Mouse (Mus musculus): ENCODE measurements around the gene Plch2.

The Plch2 gene

DNA sequence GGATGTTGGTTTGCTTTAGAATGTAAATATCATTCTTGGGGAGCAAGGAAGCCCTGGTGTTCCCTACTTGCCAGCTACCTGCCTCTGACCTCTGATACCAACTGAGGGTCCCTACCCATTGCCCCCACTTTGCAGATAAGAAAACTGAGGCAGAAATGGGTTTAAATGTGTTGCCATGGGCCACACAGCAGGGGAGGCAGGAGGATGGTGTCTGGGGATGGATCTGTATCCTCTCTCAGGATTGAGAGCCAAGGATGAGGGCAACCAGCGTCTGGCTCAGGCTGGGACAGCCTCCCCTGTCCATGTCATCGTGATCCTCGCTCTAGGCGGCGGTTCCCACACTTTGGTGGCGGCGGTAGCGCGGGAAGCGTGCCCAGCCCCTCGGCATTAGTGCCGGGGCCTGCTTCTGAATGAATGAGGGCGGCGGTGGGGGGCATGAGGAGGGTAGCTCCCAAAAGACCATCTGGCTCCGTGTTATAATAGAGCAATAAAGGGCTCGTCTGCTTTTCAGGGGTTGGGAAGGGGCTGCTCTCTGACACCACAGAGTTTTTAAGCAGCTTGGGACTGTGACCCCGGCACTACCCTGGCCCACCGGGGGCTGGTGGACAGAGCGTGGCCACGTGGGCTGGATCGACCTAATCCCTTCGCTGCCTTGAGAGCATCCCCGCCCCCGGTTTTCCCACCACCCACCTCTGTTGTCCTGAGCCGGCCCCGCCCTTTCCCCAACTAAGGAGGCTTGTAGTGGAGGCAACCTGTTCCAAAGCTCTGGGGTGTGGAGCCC, 103.9 kb downstream of the Plch2 start:
- DNase-seq (ENCODE audit: low read depth, low spot score): no peak
- H3K36me3 ChIP-seq (ENCODE audit: control insufficient read depth, insufficient read depth, low read length, poor library complexity, severe bottlenecking): no peaks in the 10 kb centered on the region
- H3K27me3 ChIP-seq (ENCODE audit: control insufficient read depth, insufficient read depth, low read length, poor library complexity, severe bottlenecking): no peaks in the 10 kb centered on the region

DNA sequence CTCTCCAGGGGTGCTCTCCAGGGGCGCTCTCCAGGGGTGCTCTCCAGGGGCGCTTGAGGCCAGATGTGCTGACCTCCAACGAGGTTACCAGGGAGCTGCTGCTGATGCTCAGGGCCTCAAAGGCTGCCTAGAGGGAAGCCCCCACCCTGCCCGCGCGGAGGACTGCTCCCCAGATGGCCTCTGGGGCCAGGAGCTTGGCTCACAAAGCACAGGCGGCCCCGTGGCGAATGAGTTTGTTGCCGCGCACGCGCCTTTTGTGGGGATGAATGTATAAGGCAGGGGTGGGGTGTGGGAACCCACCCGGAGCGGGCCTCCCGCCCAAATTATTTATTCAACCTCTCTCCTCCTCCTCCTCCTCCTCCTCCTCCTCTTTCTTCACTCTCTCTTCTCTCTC, 107.0 kb downstream of the Plch2 start:
- no peaks in the 10 kb centered on the region for H3K36me3 ChIP-seq (ENCODE audit: control insufficient read depth, insufficient read depth, low read length, poor library complexity, severe bottlenecking)
- no peaks in the 10 kb centered on the region; the same call in 1 of the 2 replicates for H3K27me3 ChIP-seq (ENCODE audit: control insufficient read depth, insufficient read depth, low read length, poor library complexity, severe bottlenecking)
- DNase-seq (ENCODE audit: low read depth, low spot score): no peak

DNA sequence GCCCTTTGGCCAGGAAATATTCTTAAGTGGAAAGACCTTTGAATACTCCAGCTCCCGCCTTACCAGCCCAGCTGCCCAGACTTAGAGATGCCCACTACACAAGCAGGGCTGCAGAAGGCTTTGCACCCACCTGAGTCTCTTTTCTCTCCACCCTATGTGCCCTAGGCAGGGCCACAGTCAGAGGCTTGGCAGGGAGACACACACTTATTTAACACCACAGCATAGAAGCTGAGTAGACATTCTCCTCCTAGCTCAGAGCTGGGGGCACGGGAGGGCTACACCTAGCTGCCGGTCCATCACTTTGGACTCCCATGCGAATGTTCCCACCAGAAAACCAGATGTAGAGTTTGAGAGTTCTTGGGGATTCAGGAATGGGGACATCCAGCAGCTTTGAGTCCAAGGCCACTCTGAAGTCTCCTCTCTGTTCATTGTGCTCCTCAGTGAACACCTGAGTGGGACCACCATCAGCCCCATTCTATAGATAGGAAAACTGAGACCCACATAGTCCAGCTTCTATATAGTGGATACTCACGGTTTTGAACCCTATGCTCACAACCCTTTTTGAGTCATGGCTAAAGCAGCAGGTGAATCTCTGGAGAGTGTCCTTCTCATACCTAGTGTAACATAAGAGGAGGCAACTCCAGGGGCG, 107.5 kb downstream of the Plch2 start:
- H3K36me3 ChIP-seq (ENCODE audit: control insufficient read depth, insufficient read depth, low read length, poor library complexity, severe bottlenecking): no peaks in the 10 kb centered on the region
- H3K27me3 ChIP-seq (ENCODE audit: control insufficient read depth, insufficient read depth, low read length, poor library complexity, severe bottlenecking): no peaks in the 10 kb centered on the region; the same call in 1 of the 2 replicates
- DNase-seq (ENCODE audit: low read depth, low spot score): no peak

DNA sequence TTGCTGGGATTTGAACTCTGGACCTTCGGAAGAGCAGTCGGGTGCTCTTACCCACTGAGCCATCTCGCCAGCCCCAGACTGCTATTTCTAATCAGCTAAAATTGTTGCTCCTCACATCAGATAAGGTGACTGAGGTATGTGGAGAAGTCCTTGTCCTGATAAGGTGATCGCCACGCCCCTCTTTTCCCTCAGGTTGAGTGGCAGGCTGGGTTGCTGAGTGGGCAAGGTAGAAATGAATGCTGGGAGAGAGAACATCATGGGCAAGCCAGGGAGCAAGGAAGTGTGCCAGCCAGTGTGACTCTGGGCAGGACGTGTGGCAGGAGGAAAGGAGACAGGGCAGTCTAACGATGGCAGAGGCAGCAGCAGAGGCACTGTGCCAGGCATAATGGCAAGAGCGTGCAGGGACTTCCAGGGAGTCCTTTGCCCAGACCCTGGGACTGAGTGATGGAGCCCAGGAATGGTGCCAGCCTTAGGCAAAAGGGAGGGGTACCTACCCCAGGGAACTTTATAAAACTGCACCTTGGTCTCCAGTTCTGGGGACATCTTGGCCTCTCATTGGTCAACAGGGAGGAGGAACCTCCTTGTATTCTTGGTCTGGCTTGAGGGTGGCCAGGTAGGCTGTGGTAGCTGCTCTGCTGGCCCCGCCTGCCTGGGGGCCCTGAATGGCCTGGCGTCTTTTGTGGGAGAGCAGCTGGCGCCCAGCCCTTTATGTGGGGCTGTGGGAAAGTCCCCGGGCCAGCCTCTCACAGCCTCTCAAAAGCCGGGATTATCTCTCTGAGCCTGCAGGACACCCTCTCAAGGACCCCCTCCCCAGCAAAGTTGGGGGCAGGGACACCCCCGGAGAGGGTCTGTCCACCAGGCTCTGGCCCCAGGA, 108.3 kb downstream of the Plch2 start:
- Histone ChIP-seq H3K27me3 (ENCODE audit: control insufficient read depth, insufficient read depth, low read length, poor library complexity, severe bottlenecking) (no peaks in the 10 kb centered on the region; the same call in 1 of the 2 replicates), H3K36me3 (ENCODE audit: control insufficient read depth, insufficient read depth, low read length, poor library complexity, severe bottlenecking) (no peaks in the 10 kb centered on the region)
- DNase-seq (ENCODE audit: low read depth, low spot score): no peak

DNA sequence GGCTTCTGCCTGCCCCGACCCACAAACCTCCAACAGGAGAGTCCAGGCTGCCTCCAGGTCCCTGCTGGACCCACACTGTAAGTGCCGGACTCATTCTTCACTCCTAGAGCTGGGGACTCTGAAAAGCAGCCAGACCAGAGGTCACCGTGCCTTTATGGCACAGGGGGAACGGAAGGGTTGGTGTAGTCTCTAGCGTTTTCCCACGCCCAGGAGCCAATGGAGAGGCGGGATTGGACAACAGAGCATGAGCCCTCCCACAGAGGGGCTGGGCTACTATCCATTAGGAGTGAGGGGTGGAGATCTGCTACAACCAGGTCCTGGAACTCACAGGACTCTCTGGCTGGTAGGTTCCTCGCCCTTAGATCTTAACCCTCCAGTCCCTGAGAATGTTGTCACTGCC, 110.3 kb downstream of the Plch2 start:
- no peaks in the 10 kb centered on the region; the same call in 1 of the 2 replicates for H3K27me3 ChIP-seq (ENCODE audit: control insufficient read depth, insufficient read depth, low read length, poor library complexity, severe bottlenecking)
- H3K36me3 ChIP-seq (ENCODE audit: control insufficient read depth, insufficient read depth, low read length, poor library complexity, severe bottlenecking): no peaks in the 10 kb centered on the region
- no peak for DNase-seq (ENCODE audit: low read depth, low spot score)

DNA sequence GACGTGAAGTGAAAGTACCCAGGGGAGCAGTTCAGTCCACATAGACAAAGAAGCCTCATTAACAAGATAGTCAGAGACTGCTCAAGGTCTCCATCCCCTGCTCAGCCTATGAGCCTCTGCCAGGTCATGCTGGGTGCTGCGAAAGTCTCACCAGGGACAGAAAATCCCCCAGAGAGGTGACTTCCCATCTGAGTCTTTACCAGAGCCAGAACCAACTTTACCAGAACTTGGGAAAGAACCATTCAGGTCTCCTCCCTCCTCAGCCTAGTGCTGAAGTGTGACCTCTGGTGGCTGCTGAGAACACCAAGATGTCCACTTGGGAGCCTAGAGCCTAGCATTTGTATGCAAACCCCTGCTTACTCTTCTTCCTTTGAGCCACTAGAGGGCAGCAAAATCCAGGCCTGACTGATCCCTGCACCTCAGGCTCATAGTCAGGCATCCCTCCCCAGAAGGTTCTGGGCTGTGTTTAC, 112.4 kb downstream of the Plch2 start:
- H3K27me3 ChIP-seq (ENCODE audit: control insufficient read depth, insufficient read depth, low read length, poor library complexity, severe bottlenecking): no peaks in the 10 kb centered on the region; the same call in 1 of the 2 replicates
- no peaks in the 10 kb centered on the region for H3K36me3 ChIP-seq (ENCODE audit: control insufficient read depth, insufficient read depth, low read length, poor library complexity, severe bottlenecking)
- DNase-seq (ENCODE audit: low read depth, low spot score): peak; percentile 94

DNA sequence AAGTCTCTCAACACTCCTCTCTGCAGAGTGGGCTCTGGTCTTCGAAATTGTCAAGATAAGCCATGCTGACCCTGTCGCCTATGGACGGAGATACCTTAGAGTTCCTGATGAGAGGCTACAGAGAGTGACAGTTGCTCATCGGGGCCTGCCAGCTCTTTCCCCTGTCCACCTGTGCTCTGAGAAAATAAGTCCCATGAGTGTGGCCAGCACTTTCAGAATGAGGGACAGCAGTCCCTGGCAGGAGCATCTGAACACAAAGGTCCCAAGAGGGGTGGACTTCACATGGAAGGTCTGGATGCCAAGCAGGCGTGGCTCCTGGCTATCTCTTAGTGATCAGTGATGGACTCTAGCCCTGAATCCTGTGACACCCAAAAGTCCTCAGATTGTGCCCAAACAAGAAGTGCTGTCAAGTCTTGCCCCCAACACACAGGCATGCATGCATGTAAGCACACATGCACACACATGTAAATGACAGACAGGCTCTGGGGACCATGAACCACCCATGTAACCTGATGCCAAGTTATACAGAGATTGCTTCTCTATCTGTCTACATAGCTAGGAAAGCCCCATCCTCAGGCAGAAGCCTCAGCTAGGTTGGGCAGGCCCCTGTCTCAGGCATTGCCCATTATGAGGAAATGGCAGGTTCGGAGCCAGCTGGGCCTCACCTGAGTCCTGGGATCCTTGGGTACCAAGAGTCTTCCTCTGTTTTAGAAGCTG, 113.1 kb downstream of the Plch2 start:
- peak; percentile 53 for DNase-seq (ENCODE audit: low read depth, low spot score)
- Histone ChIP-seq H3K36me3 (ENCODE audit: control insufficient read depth, insufficient read depth, low read length, poor library complexity, severe bottlenecking) (no peaks in the 10 kb centered on the region), H3K27me3 (ENCODE audit: control insufficient read depth, insufficient read depth, low read length, poor library complexity, severe bottlenecking) (no peaks in the 10 kb centered on the region; the same call in 1 of the 2 replicates)

DNA sequence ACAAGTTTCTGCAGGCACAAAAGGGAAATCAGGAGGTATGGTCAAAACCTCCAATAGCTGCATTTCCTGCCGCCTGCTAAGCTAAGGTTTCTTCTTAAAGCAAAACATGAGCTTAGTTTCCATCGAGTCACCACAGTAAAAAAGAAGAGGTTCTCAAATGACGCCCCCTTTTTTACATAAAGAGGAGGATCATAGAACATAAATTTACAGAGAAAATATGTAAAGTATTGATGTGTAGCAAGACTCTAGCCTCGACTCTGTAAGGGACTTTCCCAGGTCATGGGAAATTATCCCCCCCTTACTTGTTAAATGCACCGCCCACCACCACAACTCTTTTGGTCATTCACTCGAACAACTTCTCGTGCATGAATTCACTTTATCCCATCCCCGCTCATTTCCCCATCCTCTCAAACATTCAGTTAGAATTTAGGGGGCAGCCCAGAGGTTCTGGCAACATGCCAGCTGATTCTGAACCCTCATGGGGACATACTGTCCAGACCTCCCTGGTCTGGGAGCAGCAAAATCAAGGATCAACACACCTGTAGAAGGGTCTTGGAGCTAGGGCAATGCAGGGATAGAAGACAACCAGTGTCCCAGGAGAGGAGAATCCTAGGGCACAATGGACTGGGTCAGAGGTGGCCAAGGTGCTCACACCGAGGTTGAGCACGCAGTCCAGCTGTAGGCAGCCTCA, 113.8 kb downstream of the Plch2 start:
- no peaks in the 10 kb centered on the region; the same call in 1 of the 2 replicates for H3K27me3 ChIP-seq (ENCODE audit: control insufficient read depth, insufficient read depth, low read length, poor library complexity, severe bottlenecking)
- peak; percentile 70 for DNase-seq (ENCODE audit: low read depth, low spot score)
- H3K36me3 ChIP-seq (ENCODE audit: control insufficient read depth, insufficient read depth, low read length, poor library complexity, severe bottlenecking): no peaks in the 10 kb centered on the region

DNA sequence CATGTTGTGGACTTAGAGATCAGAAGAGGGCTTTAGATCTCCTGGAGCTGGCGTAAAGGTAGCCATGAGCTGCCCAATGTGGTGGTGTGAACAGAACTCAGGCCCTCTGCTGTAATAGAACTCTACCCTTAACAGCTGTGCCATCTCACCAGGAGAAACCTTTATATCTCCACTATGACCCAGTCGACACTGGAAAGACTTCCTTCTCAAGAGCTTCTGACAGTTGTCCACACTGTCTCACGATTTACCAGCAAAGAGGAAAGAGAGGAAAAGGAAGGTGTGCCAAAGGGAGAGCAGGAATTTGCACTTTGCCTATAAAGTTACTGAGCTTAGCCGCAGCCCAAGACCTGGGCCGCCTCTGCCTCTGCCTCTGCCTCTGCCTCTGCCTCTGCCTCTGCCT, 114.8 kb downstream of the Plch2 start:
- Histone ChIP-seq H3K27me3 (ENCODE audit: control insufficient read depth, insufficient read depth, low read length, poor library complexity, severe bottlenecking) (no peaks in the 10 kb centered on the region), H3K36me3 (ENCODE audit: control insufficient read depth, insufficient read depth, low read length, poor library complexity, severe bottlenecking) (no peaks in the 10 kb centered on the region)
- DNase-seq (ENCODE audit: low read depth, low spot score): no peak

DNA sequence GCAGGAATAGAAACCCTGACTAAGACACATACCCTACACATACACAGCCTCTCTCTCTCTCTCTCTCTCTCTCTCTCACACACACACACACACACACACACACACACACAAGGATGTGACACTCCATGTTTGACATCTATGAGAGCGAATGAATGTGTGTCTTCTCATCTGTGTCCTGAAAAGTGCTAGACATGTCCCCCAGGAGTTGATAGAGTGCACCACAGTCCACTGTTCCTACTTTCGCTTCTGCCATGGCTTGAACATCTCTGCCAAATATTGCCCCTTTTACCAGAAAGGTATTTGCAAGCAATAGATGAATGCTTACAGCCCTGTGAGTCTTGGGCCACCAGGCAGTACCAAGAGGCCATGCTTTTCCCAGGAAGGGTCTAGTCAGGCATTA, 116.4 kb downstream of the Plch2 start:
- Histone ChIP-seq H3K27me3 (ENCODE audit: control insufficient read depth, insufficient read depth, low read length, poor library complexity, severe bottlenecking) (no peaks in the 10 kb centered on the region), H3K36me3 (ENCODE audit: control insufficient read depth, insufficient read depth, low read length, poor library complexity, severe bottlenecking) (no peaks in the 10 kb centered on the region)
- DNase-seq (ENCODE audit: low read depth, low spot score): peak; percentile 72

DNA sequence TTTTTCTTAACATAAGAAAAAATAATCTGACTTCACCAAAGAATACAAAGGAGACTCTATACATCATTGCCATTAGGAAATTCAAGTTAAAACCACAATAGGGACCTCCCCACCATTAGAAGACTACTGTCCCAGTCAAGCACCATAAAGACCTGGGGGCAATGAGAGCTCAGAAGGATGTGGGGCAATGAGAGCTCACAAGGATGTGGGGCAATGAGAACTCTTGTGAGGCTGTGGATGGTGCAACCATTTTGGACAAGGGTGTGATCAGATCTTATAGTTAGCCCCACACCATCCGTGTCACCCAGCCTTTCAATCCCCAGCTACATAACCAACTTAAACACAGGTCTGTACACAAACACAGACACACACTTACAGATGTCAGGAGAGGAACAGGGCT, 118.8 kb downstream of the Plch2 start:
- Histone ChIP-seq H3K36me3 (ENCODE audit: control insufficient read depth, insufficient read depth, low read length, poor library complexity, severe bottlenecking) (no peaks in the 10 kb centered on the region), H3K27me3 (ENCODE audit: control insufficient read depth, insufficient read depth, low read length, poor library complexity, severe bottlenecking) (no peaks in the 10 kb centered on the region)
- no peak for DNase-seq (ENCODE audit: low read depth, low spot score)

DNA sequence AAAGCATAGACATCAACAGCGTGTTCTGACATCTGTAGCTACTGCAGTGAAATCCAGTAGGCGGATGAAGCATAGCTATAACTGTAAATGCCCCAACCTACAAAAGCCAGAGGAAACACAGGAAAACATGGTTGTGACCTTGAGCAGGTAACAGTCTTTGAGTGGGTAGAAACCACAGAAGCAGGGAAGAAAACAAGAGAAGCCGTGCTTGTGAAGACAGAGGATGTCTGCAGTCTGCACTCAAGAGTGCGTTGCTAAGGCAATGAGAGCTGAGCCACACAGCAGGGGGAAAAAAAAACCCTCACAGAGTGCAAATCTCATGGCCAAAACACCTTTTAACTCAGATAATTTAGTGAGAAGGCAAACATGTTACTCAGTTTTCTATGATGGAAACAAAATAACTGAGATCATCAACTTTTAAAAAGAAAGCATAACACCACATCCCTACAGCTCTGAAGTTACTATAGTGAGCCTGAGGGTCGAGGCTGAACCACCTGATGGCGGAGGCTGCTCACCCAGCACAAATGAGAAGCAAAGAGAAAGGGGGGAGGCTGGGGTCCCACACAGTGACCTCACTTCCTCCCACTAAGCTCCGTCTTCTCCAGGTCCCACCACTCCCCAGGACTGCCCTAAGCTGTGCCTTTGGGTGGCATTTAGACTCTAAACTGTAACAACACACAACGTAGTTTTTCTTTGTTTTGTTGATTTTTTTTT, 119.9 kb downstream of the Plch2 start:
- Histone ChIP-seq H3K27me3 (ENCODE audit: control insufficient read depth, insufficient read depth, low read length, poor library complexity, severe bottlenecking) (no peaks in the 10 kb centered on the region), H3K36me3 (ENCODE audit: control insufficient read depth, insufficient read depth, low read length, poor library complexity, severe bottlenecking) (no peaks in the 10 kb centered on the region)
- DNase-seq (ENCODE audit: low read depth, low spot score): no peak

DNA sequence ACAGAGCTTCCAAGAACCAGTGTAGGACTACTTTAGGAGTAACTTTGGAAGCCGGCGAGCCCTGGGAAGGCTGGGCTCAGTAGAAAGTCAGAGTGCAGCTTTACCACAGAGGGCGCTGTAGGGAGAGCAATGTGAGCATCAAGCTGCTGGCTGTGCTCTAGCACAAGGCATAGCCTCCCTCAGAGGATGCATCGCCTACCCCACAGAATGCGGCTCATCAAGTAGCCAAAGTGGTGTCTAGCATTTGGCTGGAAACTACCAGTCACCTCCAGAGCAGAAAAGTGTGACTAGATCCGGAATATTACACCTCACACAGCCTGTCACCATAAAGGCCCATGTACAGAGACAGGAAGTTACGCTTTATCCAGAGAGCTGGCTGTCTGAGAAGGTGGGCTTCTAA, 120.8 kb downstream of the Plch2 start:
- Histone ChIP-seq H3K36me3 (ENCODE audit: control insufficient read depth, insufficient read depth, low read length, poor library complexity, severe bottlenecking) (no peaks in the 10 kb centered on the region), H3K27me3 (ENCODE audit: control insufficient read depth, insufficient read depth, low read length, poor library complexity, severe bottlenecking) (no peaks in the 10 kb centered on the region)
- DNase-seq (ENCODE audit: low read depth, low spot score): no peak
